Mouse (Mus musculus) lung, postnatal 0 days (tissue): Measurements from ENCODE around the gene Pcca.

Source experiments
- CTCF ChIP-seq: IDR thresholded peaks from 2 replicates; pipeline ENCODE4 v1.5.1; 2016; ENCODE audit warnings: antibody characterized with exemption, mild to moderate bottlenecking
- EP300 ChIP-seq: IDR thresholded peaks from 2 replicates; pipeline ENCODE4 v1.6.1; 2016; ENCODE audit warnings: antibody characterized with exemption, mild to moderate bottlenecking, control low read depth

DNA sequence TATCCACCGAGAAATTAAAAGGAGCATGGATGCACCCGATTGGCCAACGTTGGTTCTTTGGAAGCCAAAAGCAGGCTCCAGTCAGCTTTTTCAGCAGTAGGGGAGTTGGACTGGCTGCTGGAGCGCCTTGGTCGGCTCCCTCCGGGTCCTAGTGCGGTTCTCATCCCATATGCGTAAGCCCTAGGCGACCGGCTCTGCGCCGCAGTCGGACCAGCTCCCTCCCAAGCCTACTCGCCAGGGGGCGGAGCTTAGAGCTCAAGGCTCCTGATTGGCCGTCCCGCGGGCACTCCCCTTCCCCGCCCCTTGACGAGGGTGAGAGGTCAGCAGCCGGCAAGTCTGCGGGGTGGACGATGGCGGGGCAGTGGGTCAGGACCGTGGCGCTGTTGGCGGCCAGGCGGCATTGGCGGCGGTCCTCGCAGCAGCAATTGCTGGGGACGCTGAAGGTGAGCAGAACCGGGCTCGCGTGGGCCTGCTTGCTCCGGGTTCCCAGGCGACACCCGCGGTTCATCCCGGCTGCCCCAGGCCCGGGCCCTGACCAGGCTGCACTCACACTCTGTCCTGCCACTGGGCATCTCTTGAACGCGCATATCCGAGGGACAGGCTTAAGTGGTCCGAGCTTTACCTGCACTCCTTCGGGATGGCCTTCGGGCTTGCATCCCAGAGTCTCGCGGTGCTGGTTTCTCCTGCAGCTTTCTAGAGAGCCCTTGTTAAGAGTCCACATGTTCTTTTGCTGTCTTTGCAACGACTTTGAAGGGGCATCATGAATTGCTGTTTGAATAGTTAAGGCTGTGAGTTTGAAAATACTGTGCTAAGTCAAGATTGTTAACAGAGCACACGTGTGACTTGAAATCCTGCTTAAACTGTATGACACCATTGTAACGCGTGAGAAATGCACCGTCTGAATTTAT is at the start of gene Pcca:
- TF ChIP-seq CTCF, result peak; percentile 32; the same call in 1 of the 2 replicates
- TF ChIP-seq EP300, result no peak
